Mouse (Mus musculus) forebrain, embryonic 10.5 days (tissue): ENCODE results near the gene Med28. TPM values are rescaled to one million over a fixed set of nuclear protein-coding genes. Genes with fewer than 3 reads are reported as not detected.

Experiments
- DNase-seq: peaks from one replicate; pipeline ENCODE4 v3.0.0-alpha.2; 2017; ENCODE audit warnings: low spot score; ENCODE audit errors: extremely low spot score
- H3K27ac ChIP-seq: fragments of 300-500 bp; sonication (generic); 2 replicates; pipeline ENCODE4 v1.5.1; 2016; ENCODE audit warnings: mild to moderate bottlenecking
- H3K27me3 ChIP-seq: fragments of 300-500 bp; sonication (generic); 2 replicates; pipeline ENCODE4 v1.6.1; 2016; ENCODE audit warnings: mild to moderate bottlenecking; ENCODE audit not compliant: poor library complexity, severe bottlenecking
- H3K36me3 ChIP-seq: fragments of 300-500 bp; sonication (generic); replicated peaks from 2 replicates; pipeline ENCODE4 v1.6.1; 2016; ENCODE audit warnings: mild to moderate bottlenecking, moderate library complexity
- H3K4me1 ChIP-seq: fragments of 300-500 bp; sonication (generic); 2 replicates; pipeline ENCODE4 v1.6.1; 2016
- H3K4me3 ChIP-seq: fragments of 300-500 bp; sonication (generic); 2 replicates; pipeline ENCODE4 v1.5.1; 2016; ENCODE audit warnings: mild to moderate bottlenecking, moderate library complexity
- H3K9me3 ChIP-seq: fragments of 300-500 bp; sonication (generic); 2 replicates; pipeline ENCODE4 v1.6.1; 2016; ENCODE audit warnings: mild to moderate bottlenecking, moderate library complexity
- WGBS: fragments of 180-500 bp; shearing (Covaris S2); methylation state at CpG from one replicate; pipeline ENCODE4 v1.1.7; 2016; 5-methylcytosine and 5-hydroxymethylcytosine counted together
- polyA plus RNA-seq: library from polyadenylated mRNA; unstranded; fragments of >200 nt; fragmentation: Nextera tagmentation; extraction: Ambion mirVana; gene quantifications from 2 replicates; pipeline ENCODE4 v1.2.1, GENCODE M21; 2016

The Med28 gene
- polyA plus RNA-seq, 1 experiment from 2014 or later = 301 TPM

GRCm38 (mm10) chr5:45577376-45577775 is 57.3 kb downstream of the Med28 start:
- no peak for DNase-seq
- 90% methylated on average over 1 of the region's 1 CpGs for WGBS
- Histone ChIP-seq H3K9me3 (no peaks in the 10 kb centered on the region), H3K4me1 (peaks cover 5% of the 10 kb centered on the region; the same call in 1 of the 2 replicates), H3K36me3 (no peaks in the 10 kb centered on the region), H3K4me3 (no peak overlapping the region), H3K27ac (no peak overlapping the region), H3K27me3 (no peaks in the 10 kb centered on the region)

Other genes starting within 250 kb of the Med28 start
- gene Qdpr, start 70.0 kb upstream of the Med28 start, polyA plus RNA-seq = 126 and 127 TPM in 2 replicates
- gene Clrn2, start 66.5 kb upstream of the Med28 start, polyA plus RNA-seq = 0.15 TPM in 1 of 2 replicates, not detected in the other
- 114 and 116 TPM in 2 replicates for gene Lap3, start 26.9 kb upstream of the Med28 start, polyA plus RNA-seq
- gene Fam184b, start 119.4 kb downstream of the Med28 start, polyA plus RNA-seq = 1.2 and 1.4 TPM in 2 replicates
- gene Ncapg, start 149.7 kb downstream of the Med28 start, polyA plus RNA-seq = 81.2 and 83.1 TPM in 2 replicates